Mouse (Mus musculus): Measurements from ENCODE around the gene Tifa.

The Tifa gene

DNA sequence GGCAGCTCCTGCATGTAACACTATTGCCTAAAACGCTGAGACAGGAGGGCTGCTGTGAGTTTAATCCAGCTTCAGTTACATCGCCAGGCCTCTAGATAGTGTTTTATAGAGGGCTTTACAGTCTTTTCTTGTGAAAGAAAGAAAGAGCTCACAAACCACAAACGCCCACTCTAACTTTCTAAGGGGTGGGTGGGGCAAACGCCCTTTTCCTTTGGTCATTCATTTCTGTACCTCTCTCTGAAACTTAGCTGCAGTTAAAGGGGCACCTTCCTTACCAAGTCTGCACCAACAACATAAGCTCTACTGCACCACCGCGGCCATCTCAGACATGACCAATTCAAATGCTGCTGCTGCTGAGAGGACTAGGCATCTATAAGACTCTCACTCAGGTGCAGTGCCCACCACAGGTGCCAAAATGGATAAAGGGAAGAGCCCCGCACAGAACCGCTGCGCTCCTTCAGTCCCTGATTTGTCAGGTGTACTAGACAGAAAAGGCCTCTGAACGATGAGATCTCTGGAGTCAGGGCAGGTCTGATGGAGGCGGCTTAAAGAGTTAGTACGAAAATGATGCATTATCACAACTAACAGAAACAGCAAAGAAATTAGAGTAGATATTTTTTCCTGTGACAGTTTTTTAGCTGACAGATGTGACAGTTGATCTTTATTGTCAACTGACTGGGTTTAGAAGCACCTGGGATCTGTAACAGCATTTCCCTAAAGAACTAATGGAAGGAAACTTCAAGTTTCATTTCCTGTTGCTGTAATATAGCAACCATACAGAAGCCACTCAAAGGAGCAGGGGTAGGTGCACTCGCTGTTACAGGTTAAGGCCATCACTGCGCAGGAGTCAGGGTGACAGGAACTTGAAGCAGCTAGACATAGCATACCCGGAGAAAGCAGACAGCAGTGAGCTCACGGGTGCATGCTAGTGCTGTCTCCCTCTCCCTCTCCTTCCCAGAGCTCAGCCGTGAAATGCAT lies 34.6 kb downstream of the Tifa start:
- DNase-seq (ENCODE audit: low spot score in 2 of 2): no peak

DNA sequence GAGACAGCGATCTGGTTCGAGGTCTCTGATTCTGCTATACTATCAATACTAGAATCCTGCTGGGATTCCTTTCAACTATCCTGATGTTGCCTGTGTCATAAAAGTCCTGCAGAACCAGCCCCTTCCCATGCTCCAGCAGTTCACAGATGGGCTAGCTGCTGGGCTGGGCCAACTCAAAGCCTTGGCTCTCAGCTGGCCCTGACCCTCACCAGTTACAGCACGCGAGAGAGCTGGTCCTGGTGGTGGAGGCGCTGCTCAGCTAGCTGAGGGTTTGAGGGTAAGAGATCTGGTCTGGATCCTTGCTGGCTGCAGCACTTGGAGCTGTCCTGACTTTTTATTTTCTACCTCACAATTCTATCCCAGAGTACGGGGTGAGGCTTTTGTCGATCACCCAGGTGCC lies 36.9 kb downstream of the Tifa start:
- DNase-seq (ENCODE audit: low spot score in 2 of 2): no peak

DNA sequence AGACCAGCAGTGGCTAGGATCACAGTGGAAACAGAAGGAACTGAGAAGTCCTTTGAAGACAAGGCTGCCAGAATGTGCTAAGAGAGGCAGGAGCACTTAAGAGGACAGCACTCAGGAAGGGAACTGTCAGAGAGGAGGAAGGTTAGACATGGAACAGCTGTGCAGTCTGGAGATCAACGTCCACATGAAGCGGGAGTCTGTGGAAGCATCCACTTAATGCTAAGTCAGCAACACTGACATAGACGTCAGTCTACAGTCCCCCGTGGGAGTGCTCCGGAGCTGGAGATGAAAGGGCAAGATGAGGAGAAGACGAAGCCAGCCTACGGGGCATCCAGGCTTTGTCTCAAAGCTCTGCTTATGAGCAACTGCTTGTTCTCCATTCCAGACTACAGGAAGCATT lies 37.5 kb downstream of the Tifa start:
- no peak for DNase-seq (ENCODE audit: low spot score in 2 of 2)

DNA sequence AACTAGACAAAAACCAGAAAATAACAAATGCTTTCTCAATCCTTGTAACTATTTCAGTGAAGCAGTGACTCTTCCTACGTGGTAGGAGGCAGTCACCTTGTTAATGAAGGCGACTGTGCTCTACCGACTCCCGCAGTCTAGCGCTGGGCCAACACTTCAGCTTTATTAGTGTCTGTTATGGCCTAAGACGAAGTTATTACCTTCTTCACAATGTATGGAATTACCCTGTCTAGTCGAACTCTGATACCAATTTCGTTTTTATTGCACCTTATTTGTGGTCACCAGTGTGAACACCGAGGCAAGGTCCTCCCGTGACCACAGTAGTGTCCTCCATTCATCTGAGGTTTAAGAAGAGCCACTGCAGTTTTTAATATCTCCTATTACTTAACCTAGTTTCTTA lies 40.6 kb downstream of the Tifa start:
- DNase-seq (ENCODE audit: low spot score in 2 of 2): no peak

DNA sequence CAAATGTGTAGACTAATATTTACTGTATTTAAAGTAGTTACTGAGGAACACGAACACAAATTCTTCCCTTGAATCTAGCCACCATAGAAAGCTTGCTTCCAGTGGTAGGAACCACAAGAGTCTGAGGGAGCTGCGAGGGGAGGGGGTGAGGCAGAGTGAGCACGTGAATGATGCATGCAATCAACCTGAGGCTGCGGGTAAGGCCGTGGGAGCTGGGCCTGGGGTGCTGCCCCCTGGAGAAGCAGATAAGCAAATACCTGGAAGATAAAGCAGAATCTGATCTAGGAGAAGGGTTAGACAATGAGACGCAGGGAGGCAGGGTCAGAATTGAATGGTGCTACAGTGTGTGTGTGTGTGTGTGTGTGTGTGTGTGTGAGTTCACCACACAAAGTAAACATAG lies 41.5 kb downstream of the Tifa start:
- no peak for DNase-seq (ENCODE audit: low spot score in 2 of 2)

DNA sequence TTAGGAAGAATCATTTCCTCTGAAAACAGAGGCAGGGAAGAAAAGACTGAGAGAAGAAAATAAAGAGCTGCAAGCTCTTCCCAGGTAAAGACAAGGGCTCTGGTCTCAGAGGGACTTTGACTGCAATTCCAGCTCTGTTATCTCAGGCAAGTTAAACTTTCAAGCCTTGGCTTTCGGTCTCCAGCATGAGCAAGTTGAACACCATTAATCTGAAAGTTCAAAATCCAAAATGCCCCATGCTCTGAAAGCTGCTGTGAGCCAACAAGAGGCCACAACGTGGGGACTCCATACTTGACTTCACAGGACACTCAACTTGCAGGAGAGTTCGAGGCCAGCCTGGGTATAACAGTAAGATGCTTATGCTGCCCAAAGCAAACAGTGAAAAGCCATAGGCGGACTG lies 44.4 kb downstream of the Tifa start:
- no peak for DNase-seq (ENCODE audit: low spot score in 2 of 2)

DNA sequence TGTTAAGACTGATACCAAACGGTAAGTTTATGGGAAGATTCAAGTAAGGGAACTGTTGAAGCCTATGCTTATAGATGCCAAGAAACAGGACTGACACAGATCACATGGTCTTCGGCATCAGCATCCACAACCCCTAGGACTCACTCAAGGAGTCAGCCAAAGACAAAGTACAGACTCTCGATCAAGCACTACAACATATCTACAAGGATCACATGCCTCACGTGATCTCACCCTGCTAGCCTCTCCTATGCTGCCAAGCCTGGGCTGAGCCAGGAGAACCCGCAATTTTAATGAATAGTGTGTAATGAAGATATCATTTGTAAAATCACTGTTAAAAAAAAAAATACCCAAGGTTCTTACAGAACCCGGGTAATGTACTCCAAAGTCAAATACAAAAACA lies 46.0 kb downstream of the Tifa start:
- no peak for DNase-seq (ENCODE audit: low spot score in 2 of 2)

DNA sequence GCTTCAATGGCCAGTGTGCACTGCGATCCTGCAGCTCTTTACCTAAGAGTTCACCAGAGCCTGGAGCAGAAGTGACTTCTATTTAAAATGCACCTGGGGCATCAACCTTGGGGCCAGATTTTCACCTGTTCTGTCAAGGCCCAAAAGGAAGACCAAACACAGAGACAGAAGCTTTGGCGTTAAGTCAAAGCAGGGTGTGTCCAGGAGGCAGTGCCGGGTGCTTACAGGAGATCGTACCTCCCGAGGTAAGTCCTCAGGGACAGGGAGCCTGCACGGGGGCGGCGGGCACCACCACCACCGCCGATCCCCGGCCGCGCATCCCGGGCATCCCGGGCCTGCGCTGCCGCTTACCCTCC lies 47.2 kb downstream of the Tifa start:
- DNase-seq (ENCODE audit: low spot score in 2 of 2): no peak

DNA sequence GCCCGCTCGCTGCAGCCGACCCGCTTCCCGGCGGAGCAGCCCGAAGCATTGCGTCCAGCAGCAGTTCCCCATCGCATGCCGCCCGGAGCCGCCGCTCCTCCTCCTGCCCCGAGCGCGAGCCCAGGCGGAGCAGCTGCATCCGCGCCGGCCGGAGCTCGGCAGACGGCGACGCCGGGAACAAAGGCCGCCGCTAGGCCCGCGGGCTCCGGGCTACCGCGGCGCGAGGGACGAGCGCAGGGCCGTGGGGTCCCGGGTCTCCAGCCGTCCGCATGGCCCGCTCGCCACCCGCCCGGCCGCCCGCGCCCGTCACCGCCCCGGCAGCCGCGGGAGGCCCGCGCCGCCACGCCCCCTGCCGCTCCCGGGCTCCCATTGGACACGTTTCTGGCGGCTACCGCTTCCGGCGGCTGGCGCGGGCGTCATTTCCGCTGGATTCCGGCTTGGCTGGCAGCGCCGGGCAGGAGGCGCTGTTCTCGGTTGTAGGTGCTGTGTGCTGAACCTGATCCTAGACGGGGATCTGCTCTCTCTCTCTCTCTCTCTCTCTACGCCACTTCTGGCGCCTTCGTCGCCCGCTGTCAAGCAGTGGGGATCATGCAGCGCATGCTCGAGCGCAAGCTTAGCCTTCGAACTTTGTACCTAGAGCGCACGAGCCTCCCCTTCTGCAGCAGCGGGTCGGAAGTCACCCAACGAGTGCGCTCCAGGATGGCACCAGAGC lies 47.7 kb downstream of the Tifa start, which contains the start of gene Ap1ar:
TSS of gene Ap1ar (minus strand) at position 370 of the 712 bp plus-strand sequence.
- DNase-seq (ENCODE audit: low spot score in 2 of 2): peak; percentile 89 to 96

DNA sequence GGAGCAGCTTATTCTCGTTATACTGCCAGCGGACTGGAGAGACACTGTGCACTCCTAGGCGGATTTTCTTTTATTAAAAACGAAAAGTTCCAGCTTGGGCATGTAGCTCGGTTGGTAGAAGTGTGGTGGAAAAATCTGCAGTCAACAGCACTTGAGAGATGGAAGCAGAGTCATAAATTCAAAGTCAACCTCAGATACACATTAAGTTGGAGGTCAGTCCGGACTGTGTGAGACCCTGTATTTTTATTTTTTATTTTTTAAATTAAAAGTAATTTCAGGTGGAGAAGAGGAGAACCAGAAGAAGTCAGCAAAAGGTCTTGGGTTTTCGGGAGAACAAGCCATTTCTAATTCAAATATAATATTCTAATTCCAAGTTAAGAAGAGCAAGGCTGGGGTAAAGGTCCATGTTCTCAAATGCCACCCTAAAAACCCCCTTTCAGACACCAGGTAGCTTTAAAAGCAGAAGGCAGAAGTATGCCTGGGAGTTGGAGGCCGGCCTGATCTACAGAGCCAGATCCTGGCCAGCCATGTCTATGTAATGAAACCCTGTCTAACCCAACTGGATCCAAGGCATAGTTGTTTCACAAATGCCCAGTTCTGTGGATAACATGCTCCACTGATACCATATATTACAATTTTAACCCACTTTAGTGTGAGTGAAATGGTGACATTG lies 48.5 kb downstream of the Tifa start:
- DNase-seq (ENCODE audit: low spot score in 2 of 2): no peak

DNA sequence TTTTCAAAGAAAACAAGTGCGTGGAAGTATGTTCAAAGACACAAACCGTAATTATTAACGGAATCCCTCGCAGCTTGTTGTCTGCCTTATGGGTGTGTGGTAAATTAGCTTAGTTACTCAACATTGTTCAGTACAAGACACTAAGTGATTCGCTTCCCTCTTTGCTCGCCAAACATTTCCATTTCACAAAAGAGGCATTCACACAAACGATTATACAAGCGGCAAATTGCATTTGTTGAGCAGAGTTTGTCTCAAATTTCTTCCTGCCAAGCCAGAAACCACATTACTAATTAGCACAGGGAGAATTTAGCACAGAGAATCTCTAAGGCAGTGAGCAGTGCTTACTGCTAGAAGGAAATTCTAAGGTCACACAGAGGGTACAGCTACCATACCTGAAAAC lies 52.3 kb downstream of the Tifa start:
- DNase-seq (ENCODE audit: low spot score in 2 of 2): no peak

DNA sequence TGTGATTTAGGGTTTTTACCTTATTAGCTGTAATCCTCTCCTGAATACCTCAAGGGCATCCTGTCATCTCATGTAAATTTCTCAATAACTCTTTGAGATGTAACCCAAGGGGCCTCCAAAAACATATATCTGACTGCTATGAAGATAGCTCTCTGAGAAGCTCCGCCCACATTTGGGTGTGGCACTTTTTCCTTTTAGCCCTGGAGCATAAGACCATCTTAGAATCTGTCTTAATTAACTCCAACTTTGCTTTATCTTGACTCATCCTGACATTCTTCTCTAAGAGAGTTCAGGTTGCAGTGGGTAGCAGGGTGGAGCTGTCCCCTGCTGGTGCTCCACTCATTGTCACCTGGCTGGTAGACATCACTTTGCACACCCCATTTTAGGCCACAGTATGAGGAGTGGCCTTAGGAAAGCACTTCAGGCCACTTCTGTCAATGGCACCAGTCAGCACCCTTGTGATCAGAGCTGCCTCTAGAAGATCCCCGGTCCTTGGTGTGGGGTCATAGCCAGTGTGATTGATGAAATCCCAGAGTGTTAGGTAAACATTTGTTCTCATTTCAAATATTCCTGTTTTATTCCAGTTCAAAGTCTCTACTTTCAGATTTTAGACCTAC lies 53.8 kb downstream of the Tifa start:
- no peak for DNase-seq (ENCODE audit: low spot score in 2 of 2)

DNA sequence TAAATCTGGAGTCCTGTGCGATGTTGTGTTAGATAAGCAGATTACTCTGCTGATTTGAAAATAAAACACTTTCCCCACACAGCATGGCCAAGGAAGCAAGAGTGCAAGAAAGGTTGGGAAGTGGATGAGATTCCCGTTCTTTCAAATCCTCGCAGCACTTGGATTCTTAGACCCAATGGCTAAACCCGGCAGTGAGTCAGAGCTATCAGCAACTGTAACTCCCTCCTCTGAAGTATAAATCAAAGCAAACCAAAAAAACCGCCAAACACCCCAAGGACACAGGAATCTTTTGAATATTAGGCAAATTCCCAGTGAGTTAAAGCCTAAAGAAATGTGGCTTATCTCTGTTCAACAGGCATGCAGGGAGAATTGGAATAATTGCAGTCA lies 54.3 kb downstream of the Tifa start:
- no peak for DNase-seq (ENCODE audit: low spot score in 2 of 2)

DNA sequence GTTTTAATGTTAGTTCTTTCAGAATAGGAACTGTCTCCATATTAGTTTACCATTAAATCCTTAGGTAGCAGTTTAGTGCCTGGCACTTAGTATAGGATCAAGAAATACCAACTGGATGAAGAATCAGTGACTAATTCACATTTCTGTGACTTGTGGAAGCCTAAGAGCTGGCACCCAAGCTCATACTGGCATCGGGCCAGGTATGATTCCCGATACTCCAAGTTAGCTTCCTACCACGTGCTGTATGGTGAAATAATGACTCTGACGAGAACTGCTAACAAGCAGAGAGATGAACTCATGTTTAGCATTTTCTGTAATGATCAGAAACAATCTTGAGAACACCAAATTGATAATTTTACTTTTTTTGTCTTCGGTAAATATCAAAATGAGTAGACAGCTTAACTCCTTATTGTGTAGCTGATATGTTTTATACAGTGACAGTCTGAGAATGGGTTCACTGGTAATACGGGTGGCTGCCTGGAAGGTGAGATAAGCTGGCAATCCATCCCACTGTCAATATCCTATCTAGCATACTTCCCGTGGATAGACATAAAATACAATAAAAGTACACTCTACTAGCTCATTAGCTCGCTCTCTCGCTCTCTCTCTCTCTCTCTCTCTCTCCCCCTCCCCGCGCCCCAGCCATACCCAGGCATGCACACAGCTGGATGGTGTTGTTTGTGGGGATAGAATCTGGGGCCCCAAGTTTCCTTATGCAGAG lies 58.6 kb downstream of the Tifa start:
- DNase-seq (ENCODE audit: low spot score in 2 of 2): no peak

DNA sequence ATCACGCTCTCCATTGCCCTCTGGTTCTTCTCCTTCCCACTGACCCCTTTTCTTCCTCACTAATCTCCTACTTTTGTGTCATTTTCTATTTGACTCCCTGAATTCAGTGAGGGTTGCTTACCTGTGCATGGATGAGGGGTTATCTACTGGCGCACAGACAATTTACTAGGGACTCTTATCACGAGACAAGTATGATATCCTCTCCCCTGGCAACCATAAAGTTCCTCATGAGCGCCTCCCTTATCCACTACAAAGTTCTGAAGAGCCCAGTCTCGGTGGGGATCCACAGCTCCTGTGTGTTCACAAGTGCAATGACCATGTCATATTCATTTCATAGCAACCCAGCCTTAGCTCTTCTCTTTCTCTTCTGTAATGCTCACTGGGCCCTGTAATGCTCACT lies 60.3 kb downstream of the Tifa start:
- DNase-seq (ENCODE audit: low spot score in 2 of 2): no peak

DNA sequence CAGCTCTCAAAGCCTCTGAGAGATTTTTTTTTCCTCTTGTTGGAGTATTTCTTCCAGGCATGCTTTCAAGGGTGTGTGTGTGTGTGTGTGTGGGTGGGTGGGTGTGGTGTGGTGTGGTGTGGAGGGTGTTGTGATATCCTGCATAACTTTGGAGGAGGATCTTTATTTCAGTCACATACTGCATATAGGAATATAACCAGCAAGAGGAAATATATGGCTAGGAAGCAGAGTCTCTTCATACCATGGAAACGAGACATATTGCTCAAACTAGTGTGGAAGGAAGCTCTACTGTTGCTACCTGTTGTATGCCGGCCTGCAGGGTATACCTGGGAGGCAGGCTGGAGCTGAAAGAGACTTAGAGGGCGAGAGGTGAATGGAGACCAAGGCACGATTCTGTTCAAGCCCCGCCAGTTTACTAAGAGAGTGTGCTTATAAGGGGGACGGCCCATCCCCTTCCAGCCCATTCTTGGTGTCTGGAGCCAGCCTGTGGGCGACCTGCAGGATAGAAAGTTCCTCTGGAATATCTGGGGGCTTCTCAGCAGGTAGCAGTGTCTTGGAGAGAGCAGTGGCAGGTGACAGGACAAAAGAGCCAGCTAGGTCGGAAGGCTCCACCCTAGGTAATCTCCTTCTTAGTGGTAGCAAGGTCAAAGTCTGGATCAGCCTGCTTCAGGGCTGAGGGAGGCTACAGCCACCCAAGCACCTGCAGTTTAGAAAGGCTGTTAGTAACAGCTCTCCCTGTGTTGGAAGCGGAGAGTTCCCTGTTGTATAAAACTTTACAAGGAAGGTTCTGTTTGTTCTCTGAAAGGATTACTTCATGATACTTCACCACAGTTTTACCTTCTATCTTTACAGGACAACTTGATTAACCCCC lies 61.4 kb downstream of the Tifa start:
- DNase-seq (ENCODE audit: low spot score in 2 of 2): no peak

DNA sequence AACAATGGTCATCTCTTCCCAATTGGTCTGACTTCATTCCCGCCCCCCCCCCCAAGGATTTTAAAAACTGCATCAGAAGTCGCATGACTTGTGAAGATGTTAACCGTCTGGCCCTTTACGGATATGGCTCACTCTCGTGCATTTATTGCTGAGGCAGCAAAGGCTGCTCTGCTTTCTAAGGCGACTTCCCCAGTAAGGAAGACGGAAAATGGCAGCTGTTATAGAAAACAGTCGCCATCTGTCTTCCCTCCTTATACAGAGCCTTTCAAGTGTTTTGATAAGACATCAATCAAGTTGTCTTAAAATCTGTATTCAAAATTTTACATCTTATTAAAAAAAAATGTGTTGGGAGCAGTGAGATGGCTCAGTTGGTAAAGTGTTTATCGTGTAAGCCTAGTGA lies 63.1 kb downstream of the Tifa start:
- no peak for DNase-seq (ENCODE audit: low spot score in 2 of 2)

DNA sequence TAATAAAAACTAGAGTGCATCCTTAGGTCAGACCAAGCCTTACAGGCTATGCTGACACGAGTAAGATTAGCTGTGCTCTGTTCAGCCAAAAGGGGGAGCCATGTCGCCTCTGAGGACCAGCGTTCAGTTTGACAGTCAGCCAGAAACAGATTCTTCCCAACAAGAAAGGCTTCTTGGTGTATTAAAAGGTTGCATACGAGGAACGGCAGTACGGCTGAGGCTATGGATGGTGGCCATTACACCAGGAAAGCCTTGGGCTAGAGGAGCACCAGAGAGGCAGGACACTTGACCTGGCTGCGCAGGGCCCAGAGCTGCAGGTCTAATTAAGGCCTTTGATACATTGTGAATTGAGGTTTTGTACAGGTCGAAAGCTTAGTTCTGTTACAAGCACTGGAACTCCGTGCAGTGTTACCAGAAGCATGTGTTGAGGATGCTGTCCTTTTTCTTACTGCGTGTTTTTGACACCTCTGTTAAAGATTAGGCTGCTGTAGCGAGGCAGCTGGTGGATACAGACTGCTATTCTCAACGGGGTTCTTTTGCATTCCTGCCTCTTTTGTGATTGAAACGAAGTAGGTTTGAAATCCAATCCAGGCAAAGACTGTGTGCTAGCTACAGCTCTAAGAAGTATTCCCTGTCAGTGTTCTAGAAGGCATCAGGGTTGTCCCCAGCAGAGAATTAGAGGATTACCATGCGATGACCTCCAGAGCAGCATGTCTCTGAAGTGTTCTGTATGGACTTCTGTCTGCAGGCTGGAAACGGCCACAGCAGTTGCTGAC lies 64.0 kb downstream of the Tifa start:
- DNase-seq (ENCODE audit: low spot score in 2 of 2): peak in 1 of 2 experiments; percentile 72

DNA sequence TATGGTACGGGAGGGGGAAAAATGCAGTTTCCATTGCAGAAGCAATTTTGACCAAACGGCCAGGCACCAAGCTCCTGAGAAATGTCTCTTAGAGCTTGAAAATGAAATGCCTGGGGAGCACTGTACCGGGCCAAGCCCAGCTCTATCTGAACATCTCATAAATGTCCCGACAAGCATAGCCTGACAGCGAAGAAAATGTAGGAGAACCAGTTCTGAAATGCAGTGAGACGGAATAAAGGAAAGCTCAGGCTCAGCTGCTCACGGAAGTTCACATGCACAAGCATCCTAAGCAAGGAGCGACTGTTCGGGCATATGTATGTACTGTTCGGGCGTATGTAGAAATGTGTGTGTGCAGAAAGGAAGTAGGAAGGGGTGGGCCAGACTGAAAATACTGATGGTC lies 71.7 kb downstream of the Tifa start:
- no peak for DNase-seq (ENCODE audit: low spot score in 2 of 2)

DNA sequence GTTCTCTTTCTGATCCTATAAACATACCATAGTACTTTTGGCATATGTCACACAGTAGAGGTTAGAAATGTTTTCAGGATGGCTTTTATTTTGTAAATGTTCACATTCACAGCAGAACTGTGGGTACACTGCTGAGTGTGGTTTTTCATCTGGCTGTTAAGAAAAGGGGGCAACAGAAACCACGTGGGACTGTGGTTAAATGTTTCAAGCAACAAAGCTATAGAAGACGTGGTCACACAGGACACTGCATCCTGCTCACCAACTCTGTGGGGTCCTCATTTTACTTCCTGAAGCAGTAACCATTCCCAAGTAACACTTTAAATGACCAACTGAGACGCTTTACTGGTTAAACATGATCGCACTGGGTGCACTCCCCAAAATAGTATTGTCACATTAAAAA lies 72.9 kb downstream of the Tifa start:
- no peak for DNase-seq (ENCODE audit: low spot score in 2 of 2)

All from left cerebral cortex, adult 9 months (tissue).